Mouse (Mus musculus) CH12.LX (cell line): ENCODE measurements at regions not wholly inside any gene's neighbourhood (a gene's known extent, or its start where the extent isn't known, plus 50 kb on each side); places are given as distances from the start of the nearest gene placed in this dataset.

Experiments
- DNase-seq: peaks from one replicate; pipeline ENCODE4 v3.0.0-alpha.2; 2013; ENCODE audit errors: extremely low read depth
- H3K27ac ChIP-seq: 2 replicates; pipeline ENCODE4 v1.5.1; 2012; ENCODE audit warnings: low read depth, mild to moderate bottlenecking, control low read depth, moderate library complexity; ENCODE audit not compliant: insufficient read depth
- H3K27me3 ChIP-seq: replicated peaks from 2 replicates; pipeline ENCODE3; 2012; ENCODE audit warnings: inconsistent platforms
- H3K36me3 ChIP-seq, 2 experiments: replicated peaks in 1 of 2; 2 replicates each; pipeline versions ENCODE3 to v1.6.1; 2012; ENCODE audit warnings: inconsistent platforms in 1 of 2, low read length in 1 of 2, mild to moderate bottlenecking in 1 of 2, mixed read lengths in 1 of 2, moderate library complexity in 1 of 2; ENCODE audit not compliant: control insufficient read depth in 1 of 2, insufficient read depth in 1 of 2
- H3K4me1 ChIP-seq, 2 experiments: 2 replicates each; pipeline ENCODE4 v1.6.1; 2012; ENCODE audit warnings: inconsistent platforms in 1 of 2, moderate library complexity in 1 of 2; ENCODE audit not compliant: insufficient read depth in 2 of 2, control insufficient read depth in 1 of 2
- H3K4me2 ChIP-seq: 2 replicates; pipeline ENCODE4 v1.6.1; 2012; ENCODE audit warnings: low read depth, mild to moderate bottlenecking, control low read depth; ENCODE audit not compliant: poor library complexity, insufficient read depth, severe bottlenecking
- H3K4me3 ChIP-seq, 3 experiments: fragments of 150-350 bp in 1 of 3; sonication (generic) in 1 of 3; replicated peaks in 1 of 3; 2 replicates each; pipeline versions ENCODE3 to v1.5.1; 2011 to 2012; ENCODE audit warnings: low read depth in 2 of 3, low read length in 2 of 3, mild to moderate bottlenecking in 2 of 3, moderate library complexity in 2 of 3, control low read depth in 1 of 3, improper control_type of control experiment in 1 of 3, inconsistent platforms in 1 of 3, mixed read lengths in 1 of 3; ENCODE audit not compliant: poor library complexity in 1 of 3
- H3K79me2 ChIP-seq: replicated peaks from 2 replicates; pipeline ENCODE4 v1.6.1; 2012; ENCODE audit warnings: mild to moderate bottlenecking, moderate library complexity; ENCODE audit not compliant: control insufficient read depth, poor library complexity, insufficient read depth, severe bottlenecking; ENCODE audit errors: extremely low read depth
- H3K9ac ChIP-seq: 2 replicates; pipeline ENCODE4 v1.6.1; 2012; ENCODE audit warnings: low read depth, mild to moderate bottlenecking, control low read depth, moderate library complexity; ENCODE audit not compliant: insufficient read depth
- H3K9me3 ChIP-seq: replicated peaks from 2 replicates; pipeline ENCODE3; 2012; ENCODE audit warnings: low read length, inconsistent platforms, mixed read lengths
- BHLHE40 ChIP-seq: IDR thresholded peaks from 2 replicates; pipeline ENCODE4 v1.6.1; 2011; ENCODE audit warnings: mild to moderate bottlenecking, low read depth, low read length, improper control_type of control experiment
- CTCF ChIP-seq, 2 experiments: IDR thresholded peaks in 1 of 2; conservative IDR thresholded peaks in 1 of 2; 2 replicates each; pipeline ENCODE4 v1.5.1; 2011 to 2012; ENCODE audit warnings: low read depth in 2 of 2, low read length in 2 of 2, improper control_type of control experiment in 1 of 2, inconsistent platforms in 1 of 2, mild to moderate bottlenecking in 1 of 2, moderate library complexity in 1 of 2
- E2F4 ChIP-seq: IDR thresholded peaks from 2 replicates; pipeline ENCODE4 v1.6.1; 2011; ENCODE audit warnings: low read depth, low read length, improper control_type of control experiment; ENCODE audit not compliant: insufficient replicate concordance
- ELF1 ChIP-seq: IDR thresholded peaks from 2 replicates; pipeline ENCODE4 v1.6.1; 2014; ENCODE audit warnings: low read depth, mild to moderate bottlenecking, inconsistent platforms, low read length, improper control_type of control experiment
- EP300 ChIP-seq: IDR thresholded peaks from 2 replicates; pipeline ENCODE4 v1.6.1; 2011; ENCODE audit warnings: low read length, improper control_type of control experiment
- ETS1 ChIP-seq: conservative IDR thresholded peaks from 2 replicates; pipeline ENCODE4 v1.6.1; 2012; ENCODE audit warnings: low read depth, mild to moderate bottlenecking, inconsistent platforms, low read length, improper control_type of control experiment, moderate library complexity
- HCFC1 ChIP-seq: IDR thresholded peaks from 2 replicates; pipeline ENCODE4 v1.6.1; 2012; ENCODE audit warnings: low read depth, mild to moderate bottlenecking, inconsistent platforms, low read length, improper control_type of control experiment
- JUN ChIP-seq: IDR thresholded peaks from 2 replicates; pipeline ENCODE4 v1.6.1; 2011; ENCODE audit warnings: low read depth, mild to moderate bottlenecking, low read length, improper control_type of control experiment, moderate library complexity; ENCODE audit not compliant: insufficient read depth
- MAX ChIP-seq: IDR thresholded peaks from 2 replicates; pipeline ENCODE4 v1.6.1; 2011; ENCODE audit warnings: low read length, improper control_type of control experiment
- MAZ ChIP-seq: IDR thresholded peaks from 2 replicates; pipeline ENCODE4 v1.6.1; 2012; ENCODE audit warnings: low read depth, mild to moderate bottlenecking, inconsistent platforms, low read length, improper control_type of control experiment, moderate library complexity
- MEF2A ChIP-seq: IDR thresholded peaks from 2 replicates; pipeline ENCODE4 v1.6.1; 2014; ENCODE audit warnings: low read depth, mild to moderate bottlenecking, inconsistent platforms, low read length, improper control_type of control experiment, borderline replicate concordance
- MXI1 ChIP-seq: IDR thresholded peaks from 2 replicates; pipeline ENCODE4 v1.6.1; 2011; ENCODE audit warnings: mild to moderate bottlenecking, low read depth, low read length, improper control_type of control experiment
- NRF1 ChIP-seq: IDR thresholded peaks from 2 replicates; pipeline ENCODE4 v1.6.1; 2014; ENCODE audit warnings: low read depth, mild to moderate bottlenecking, inconsistent platforms, low read length, improper control_type of control experiment, moderate library complexity
- PAX5 ChIP-seq: IDR thresholded peaks from 2 replicates; pipeline ENCODE4 v1.6.1; 2012; ENCODE audit warnings: low read length, inconsistent platforms, mixed read lengths
- RAD21 ChIP-seq: IDR thresholded peaks from 2 replicates; pipeline ENCODE4 v1.6.1; 2011; ENCODE audit warnings: low read depth, mild to moderate bottlenecking, low read length, improper control_type of control experiment, moderate library complexity
- RCOR1 ChIP-seq: conservative IDR thresholded peaks from 2 replicates; pipeline ENCODE4 v1.6.1; 2012; ENCODE audit warnings: low read depth, mild to moderate bottlenecking, inconsistent platforms, low read length, improper control_type of control experiment
- SIN3A ChIP-seq: IDR thresholded peaks from 2 replicates; pipeline ENCODE4 v1.6.1; 2012; ENCODE audit warnings: low read length, improper control_type of control experiment, inconsistent platforms
- TBP ChIP-seq: conservative IDR thresholded peaks from 2 replicates; pipeline ENCODE4 v1.6.1; 2011; ENCODE audit warnings: low read depth, low read length, improper control_type of control experiment
- UBTF ChIP-seq: IDR thresholded peaks from 2 replicates; pipeline ENCODE4 v1.6.1; 2012; ENCODE audit warnings: low read depth, mild to moderate bottlenecking, inconsistent platforms, low read length, improper control_type of control experiment, moderate library complexity
- USF1 ChIP-seq: IDR thresholded peaks from 2 replicates; pipeline ENCODE4 v1.6.1; 2014; ENCODE audit warnings: low read depth, mild to moderate bottlenecking, inconsistent platforms, low read length, improper control_type of control experiment
- USF2 ChIP-seq: conservative IDR thresholded peaks from 2 replicates; pipeline ENCODE4 v1.6.1; 2011; ENCODE audit warnings: low read depth, low read length, improper control_type of control experiment
- ZC3H11A ChIP-seq: IDR thresholded peaks from 2 replicates; pipeline ENCODE4 v1.6.1; 2012; ENCODE audit warnings: low read depth, mild to moderate bottlenecking, inconsistent platforms, low read length, improper control_type of control experiment
- ZKSCAN1 ChIP-seq: IDR thresholded peaks from 2 replicates; pipeline ENCODE4 v1.6.1; 2012; ENCODE audit warnings: low read depth, inconsistent platforms, low read length, improper control_type of control experiment, borderline replicate concordance
- ZNF384 ChIP-seq: IDR thresholded peaks from 2 replicates; pipeline ENCODE4 v1.6.1; 2012; ENCODE audit warnings: low read depth, low read length, improper control_type of control experiment, inconsistent platforms
- dilution Hi-C: fragments of 300-500 bp; cut with MboI; formaldehyde crosslinking; loops from 2 replicates; pipeline ENCODE4 v1.14.3; 2020; ENCODE audit warnings: low sequenced_read_pairs; ENCODE audit not compliant: extremely low pct_unique_long_range_greater_than_20kb, extremely low pct_ligation_motif_present
- in situ Hi-C: fragments of 300-500 bp; cut with MboI; formaldehyde crosslinking; loops from 3 replicates; pipeline ENCODE4 v1.14.3; 2019; ENCODE audit warnings: low sequenced_read_pairs, low pct_ligation_motif_present, low pct_unique_long_range_greater_than_20kb, mixed read lengths

DNA sequence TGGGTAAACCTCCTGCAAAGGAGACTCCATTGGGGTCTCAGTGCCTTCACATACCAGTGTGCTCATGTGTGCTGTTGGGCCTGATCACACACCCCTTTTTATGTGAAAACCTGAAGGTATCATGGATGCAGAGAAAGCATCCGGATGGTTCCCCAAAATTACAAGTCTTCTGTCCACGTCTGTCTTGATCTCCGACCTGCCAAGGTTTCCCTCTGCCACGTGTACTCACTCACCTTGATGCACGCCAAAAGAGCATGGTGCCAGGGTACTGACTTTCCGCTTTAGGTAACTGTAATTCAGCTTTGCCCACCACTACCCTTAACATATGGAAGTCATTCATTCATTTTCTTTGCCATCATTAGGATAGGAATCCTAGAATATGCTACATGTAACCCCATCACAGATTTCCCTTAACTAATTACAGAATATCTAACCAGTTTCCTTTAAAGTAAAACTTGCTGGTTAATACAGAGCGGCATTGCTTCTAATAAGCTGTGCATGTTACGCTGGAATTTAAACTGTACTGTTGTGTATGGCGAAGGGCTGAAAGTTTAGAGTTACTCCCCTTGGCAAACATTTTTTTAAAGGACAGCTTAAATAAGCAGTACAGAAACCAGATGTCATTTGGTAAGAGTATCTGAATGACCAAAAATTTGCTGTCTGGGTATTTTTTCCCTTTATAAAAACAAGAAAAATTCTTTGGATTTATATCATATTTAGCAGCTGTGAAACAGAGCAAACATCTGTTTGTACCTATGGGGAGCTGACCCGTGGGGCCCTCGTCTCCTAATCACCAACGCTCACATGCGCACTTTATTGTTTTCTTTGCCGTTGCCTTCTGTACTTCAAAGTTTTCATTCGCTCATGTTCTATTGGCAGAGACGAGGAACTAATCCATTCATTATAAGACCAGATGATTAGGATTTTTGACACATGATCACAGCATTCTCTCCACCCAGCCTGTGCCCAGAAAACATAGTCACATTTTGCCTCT, 131.4 kb upstream of the Gm15217 start:
- H3K36me3 ChIP-seq = no peaks in the 10 kb centered on the region
- no peak for TF ChIP-seq TBP
- no peak for TF ChIP-seq USF1
- no peak for TF ChIP-seq BHLHE40
- TF ChIP-seq ZNF384 = no peak
- no peak for TF ChIP-seq MXI1
- TF ChIP-seq ZC3H11A = no peak
- TF ChIP-seq CTCF (conservative IDR thresholded peaks at IDR 0.05 in 1 of 2, IDR thresholded peaks at IDR 0.05 in 1 of 2; ENCODE audit: low read depth in 2 of 2, low read length in 2 of 2) = no peak
- TF ChIP-seq PAX5 = no peak
- no peak for TF ChIP-seq RCOR1
- H3K79me2 ChIP-seq = no peaks in the 10 kb centered on the region
- no peaks in the 10 kb centered on the region for H3K27me3 ChIP-seq
- H3K9ac ChIP-seq = no peak overlapping the region
- no peak for DNase-seq
- no peak overlapping the region for H3K27ac ChIP-seq
- H3K9me3 ChIP-seq = no peaks in the 10 kb centered on the region
- H3K4me1 ChIP-seq = no peaks in the 10 kb centered on the region
- no peak overlapping the region for H3K4me2 ChIP-seq
- no peak overlapping the region for H3K4me3 ChIP-seq
- in situ Hi-C loops = no loop called here
- dilution Hi-C loops = no loop called here

DNA sequence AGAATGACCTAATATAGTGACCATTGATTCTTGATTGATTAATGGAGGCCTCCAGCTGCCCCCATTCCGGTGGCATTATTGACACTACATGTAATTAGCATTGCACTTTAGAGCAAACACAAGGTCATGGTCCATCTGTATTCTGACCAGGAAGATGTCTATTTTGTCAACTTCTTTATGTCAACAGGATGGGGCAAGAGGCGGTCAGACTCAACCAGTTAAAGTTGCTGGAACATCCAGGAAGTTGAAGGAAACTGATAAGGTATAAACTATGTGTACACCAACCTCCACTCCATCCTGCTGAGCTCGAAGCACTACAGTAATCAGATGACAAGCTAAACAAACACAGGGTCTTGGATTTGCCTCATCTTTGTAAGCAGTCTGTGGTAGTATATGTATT, 130.1 kb upstream of the Gm15217 start:
- no peak overlapping the region for H3K27ac ChIP-seq
- no peak for TF ChIP-seq NRF1
- TF ChIP-seq HCFC1 = no peak
- TF ChIP-seq JUN = no peak
- TF ChIP-seq ELF1 = no peak
- no peak for TF ChIP-seq USF2
- TF ChIP-seq MAZ = no peak
- TF ChIP-seq MXI1 = no peak
- TF ChIP-seq ETS1 = no peak
- no peak for TF ChIP-seq CTCF (conservative IDR thresholded peaks at IDR 0.05 in 1 of 2, IDR thresholded peaks at IDR 0.05 in 1 of 2; ENCODE audit: low read depth in 2 of 2, low read length in 2 of 2)
- no peak for TF ChIP-seq TBP
- TF ChIP-seq ZKSCAN1 = no peak
- no peak for TF ChIP-seq USF1
- no peak for TF ChIP-seq E2F4
- TF ChIP-seq UBTF = no peak
- no peak for TF ChIP-seq EP300
- TF ChIP-seq ZNF384 = no peak
- TF ChIP-seq MEF2A = no peak
- TF ChIP-seq MAX = no peak
- TF ChIP-seq SIN3A = no peak
- no peak for TF ChIP-seq RAD21
- TF ChIP-seq, all 38 proteins: peak for 0
- H3K4me1 ChIP-seq = no peaks in the 10 kb centered on the region
- in situ Hi-C loops (no loop called here), dilution Hi-C loops (no loop called here)
- H3K36me3 ChIP-seq = no peaks in the 10 kb centered on the region
- H3K4me3 ChIP-seq = no peak overlapping the region
- H3K9me3 ChIP-seq = no peaks in the 10 kb centered on the region
- H3K9ac ChIP-seq = no peak overlapping the region
- no peaks in the 10 kb centered on the region for H3K27me3 ChIP-seq
- no peak overlapping the region for H3K4me2 ChIP-seq
- no peaks in the 10 kb centered on the region for H3K79me2 ChIP-seq
- no peak for DNase-seq
